Mouse (Mus musculus): Measurements from ENCODE around the gene Fgfr2.

The Fgfr2 gene

DNA sequence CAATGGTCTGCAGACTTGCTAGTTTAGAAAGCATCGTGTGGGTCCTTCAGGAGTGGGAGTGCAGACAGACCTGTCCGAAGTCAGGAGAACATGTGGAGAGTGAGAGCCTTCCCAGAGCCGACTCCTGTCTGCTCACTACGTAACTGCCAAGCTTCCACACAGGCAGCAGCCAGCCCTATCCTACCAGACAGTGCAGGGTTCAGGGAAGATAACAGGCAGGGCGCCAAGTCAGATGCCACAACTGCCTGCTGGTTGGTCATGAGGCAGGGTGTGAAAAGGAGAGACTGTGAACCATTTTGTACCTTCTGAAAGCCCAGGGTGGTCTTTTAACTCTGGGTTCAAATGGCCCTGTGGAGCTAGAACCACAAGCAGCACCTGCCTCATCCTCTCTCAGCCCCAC, 553.1 kb downstream of the Fgfr2 start:
- no peak for TF ChIP-seq GATA4 (IDR thresholded peaks at IDR 0.05; ENCODE audit: insufficient replicate concordance, low read length)

DNA sequence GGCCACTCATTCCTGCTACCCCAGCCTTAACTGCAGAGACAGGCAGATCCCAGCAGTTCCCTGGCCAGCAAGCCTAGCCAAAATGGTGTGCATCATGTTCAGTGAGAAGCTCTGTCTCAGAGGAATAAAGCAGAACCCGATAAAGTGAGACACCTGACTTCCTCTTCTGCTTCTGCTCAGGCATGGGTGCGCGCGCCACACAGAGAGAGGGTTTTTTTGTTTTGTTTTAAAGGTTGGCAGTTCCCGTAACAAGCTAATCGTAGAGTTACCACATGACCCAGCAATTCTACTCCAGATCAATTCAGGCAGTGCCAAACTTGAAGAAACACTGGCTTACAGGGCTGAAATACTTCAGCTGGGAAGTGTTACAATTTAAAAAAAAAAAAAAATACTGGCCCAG, 554.3 kb downstream of the Fgfr2 start:
- TF ChIP-seq GATA4 (IDR thresholded peaks at IDR 0.05; ENCODE audit: insufficient replicate concordance, low read length): no peak

DNA sequence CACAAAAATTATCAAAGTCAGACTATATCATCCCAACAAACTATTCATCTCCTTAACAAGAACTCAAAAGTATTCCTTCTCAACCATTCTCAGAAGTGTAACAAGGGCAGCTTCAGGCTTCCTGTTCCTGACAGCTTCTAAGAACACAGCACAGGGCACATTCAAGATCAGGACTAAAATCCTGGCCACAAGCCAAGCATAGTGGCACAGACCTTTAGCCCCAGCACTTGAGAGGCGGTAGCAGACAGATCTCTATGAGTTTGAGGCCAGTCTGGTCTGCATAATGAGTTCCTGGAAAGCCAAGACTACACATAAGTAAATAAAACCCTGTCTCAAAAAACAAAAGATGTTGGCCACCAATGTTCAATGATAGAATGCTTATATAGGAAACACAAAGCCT, 557.3 kb downstream of the Fgfr2 start:
- TF ChIP-seq GATA4 (IDR thresholded peaks at IDR 0.05; ENCODE audit: insufficient replicate concordance, low read length): no peak

DNA sequence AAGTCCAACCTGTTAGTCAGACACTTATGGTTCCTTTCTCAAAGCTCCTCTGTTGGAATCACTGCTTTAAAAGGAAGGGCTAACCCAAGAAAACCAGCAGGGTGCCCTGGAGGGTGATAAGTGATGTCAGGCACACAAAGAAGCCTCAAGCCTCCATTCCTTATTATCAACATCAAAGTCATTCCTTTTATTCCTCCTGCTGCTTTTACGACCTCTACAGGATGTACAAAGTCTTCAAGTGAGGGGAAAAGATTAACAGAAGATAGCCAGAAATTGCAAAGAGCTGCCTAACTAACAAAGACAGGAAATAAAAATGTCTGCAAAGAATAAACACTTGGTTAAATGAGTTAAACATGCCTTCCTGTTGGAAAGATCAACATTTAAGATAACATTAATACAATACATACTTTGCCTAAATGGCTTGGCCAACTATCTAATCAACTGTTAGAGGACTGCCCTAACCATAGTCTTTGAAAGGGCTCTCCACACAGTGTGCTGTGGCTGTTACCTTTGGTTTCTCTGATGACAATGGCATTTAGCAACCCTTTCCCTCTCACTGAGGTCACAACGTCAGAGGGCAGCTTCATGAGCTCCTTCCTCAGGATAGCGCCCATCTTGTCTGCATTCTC, 563.9 kb downstream of the Fgfr2 start:
- no peak for TF ChIP-seq GATA4 (IDR thresholded peaks at IDR 0.05; ENCODE audit: insufficient replicate concordance, low read length)

DNA sequence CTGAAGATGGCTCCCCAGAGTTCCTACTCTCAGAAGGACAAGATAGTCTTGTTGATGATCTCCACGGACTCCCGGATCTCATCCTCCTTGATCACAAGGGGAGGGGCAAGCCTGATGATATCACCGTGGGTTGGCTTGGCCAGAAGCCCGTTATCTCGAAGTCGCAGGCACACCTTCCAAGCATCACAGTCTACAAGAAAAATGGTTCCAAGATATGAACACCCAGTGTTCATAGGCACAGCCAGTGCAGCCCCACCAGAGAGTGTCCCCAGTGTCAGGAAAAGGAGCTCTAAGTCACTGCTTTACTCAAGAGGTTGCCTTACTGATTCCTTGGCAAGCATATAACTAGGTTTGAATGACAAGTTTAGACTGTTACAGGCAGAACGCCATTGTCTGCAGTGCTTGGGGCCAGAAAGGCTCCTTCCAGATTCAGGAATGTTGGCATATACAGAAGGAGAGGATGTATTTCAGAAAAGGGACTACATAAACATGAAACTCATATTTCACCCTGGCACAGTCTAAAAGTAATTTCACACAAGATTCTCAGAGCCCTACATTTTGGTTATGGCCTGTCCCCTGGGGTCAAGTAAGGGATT, 564.9 kb downstream of the Fgfr2 start:
- TF ChIP-seq GATA4 (IDR thresholded peaks at IDR 0.05; ENCODE audit: insufficient replicate concordance, low read length): no peak

DNA sequence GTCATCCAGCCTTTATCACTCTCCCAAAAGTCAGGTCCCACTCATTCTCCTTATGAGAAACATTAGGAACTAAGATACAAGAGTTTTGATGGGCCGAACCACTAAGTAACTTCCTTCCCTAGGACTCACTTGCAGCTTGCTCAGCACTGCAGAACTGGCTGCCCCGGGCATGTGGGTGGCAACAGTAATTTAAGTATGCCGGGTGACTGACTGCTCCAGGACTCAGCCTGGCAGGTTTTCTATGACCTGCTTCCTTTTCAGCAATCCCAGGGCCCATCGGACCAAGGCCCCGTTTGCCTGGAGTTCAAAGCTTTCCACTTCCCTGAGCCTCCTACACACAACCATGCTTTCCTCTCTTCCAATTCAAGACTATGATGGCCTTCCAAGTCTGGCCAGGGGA, 566.6 kb downstream of the Fgfr2 start:
- no peak for TF ChIP-seq GATA4 (IDR thresholded peaks at IDR 0.05; ENCODE audit: insufficient replicate concordance, low read length)

DNA sequence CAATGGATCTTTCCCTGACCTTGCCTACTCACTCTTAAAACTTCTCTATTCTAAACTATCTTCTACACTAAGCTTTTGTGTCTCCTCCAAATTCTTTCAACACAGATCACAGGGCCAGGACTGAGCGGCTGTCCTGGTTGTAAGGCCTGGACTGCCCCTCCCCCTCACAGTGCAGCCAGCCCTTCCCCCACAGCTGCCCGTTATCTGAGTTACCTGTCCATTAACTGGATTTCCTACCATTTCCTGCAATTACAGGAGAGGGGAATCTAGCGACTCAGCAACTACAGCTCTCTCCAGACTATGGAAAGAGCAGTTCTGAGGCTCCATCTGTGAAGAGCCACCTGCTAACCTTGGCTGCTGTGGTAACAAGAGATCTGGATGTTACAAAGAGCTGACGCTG, 567.2 kb downstream of the Fgfr2 start:
- no peak for TF ChIP-seq GATA4 (IDR thresholded peaks at IDR 0.05; ENCODE audit: insufficient replicate concordance, low read length)

DNA sequence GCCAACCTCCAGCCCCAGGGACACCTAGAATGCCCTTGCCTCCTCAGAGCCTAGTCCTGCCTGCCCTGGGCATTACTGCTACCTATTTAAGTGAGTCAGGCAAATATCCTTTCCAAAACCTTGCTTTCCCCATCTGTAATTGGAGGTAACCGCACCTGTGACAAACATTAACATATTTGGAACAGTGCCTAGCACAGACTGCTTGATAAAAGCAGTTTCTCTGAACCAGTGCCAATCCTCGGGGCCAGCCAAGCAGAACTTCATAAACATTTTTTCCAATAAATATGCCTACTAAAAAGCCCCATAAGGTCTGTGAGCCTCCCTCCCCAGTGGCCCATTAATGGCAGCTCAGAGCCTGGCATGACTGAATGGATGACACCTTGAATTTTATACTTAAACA, 569.1 kb downstream of the Fgfr2 start:
- no peak for TF ChIP-seq GATA4 (IDR thresholded peaks at IDR 0.05; ENCODE audit: insufficient replicate concordance, low read length)

DNA sequence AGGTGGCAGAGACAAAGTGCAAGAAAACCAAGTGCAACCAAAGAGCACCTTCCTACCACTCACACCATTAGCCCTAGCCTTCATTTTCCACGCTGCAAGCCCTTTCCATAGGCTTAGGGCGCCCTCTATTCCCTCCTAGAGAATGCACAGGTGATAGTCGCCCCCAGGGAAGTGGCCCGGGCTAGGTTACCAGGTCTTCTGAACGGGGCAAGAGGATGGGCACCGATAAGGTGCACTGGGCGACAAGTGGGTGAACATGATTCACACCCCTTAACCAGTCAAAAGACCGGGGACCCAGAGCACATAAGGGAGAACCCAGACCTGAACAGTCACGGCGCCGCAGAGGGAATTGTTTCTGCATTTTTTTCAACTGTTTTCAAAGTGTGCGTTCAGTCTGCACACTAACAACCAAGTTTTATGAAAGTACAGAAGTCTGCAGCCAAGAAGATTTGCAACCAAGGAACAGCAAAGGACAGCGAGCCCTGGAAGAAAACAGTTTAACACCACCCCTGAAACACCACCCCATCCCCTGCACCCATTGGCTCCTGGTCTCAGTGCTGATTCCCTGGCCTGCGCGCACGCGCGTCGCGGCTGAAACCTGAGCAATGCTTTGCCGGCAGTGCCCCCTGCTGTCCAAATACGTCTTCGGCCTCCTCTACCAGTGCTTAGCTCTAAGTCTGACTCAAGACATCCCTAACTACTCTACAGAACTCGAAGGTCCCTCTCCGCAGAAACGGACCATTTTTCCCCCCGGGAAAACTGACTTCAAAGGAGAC, 571.6 kb downstream of the Fgfr2 start:
- peak; percentile 22; the same call in 1 of the 2 replicates for TF ChIP-seq GATA4 (IDR thresholded peaks at IDR 0.05; ENCODE audit: insufficient replicate concordance, low read length)

DNA sequence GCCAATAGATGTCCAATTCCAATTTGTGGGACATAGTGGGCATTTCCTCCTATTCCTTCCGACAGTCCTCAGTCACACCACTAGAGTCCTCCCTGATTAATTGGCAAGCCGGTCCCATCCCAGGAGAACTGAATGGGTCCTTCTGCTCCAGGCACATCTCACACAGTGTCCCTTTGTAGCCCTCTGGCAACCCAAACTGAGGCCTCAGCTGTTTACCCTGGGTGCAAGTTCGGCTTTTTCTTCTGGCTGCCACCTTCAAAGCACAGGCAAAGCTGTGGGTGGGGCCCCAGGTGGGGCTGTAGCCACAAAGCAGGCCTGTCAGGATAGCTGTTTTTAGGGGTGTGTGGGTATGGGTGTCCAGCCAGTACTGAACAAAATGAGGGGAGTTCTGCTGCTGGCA, 576.0 kb downstream of the Fgfr2 start:
- TF ChIP-seq GATA4 (IDR thresholded peaks at IDR 0.05; ENCODE audit: insufficient replicate concordance, low read length): no peak

DNA sequence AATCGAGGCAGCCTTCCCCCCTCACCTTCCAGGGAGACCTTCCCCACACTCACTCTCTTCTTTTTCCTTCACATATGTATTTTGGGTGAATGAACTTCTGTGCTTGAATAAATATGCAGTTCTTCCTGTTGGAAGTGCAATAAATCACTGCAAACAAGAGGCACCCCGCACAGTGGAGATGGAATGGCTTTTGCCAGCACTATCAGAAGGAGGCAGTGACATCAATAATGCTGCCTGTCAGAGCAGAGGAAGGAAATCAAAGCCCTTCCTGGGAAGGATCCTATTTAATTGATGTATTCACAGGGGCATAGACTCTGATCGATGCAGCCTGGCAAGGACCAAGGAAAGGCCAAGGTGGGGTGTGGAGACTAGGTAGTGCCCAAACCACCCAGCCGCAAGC, 580.7 kb downstream of the Fgfr2 start:
- TF ChIP-seq GATA4 (IDR thresholded peaks at IDR 0.05; ENCODE audit: insufficient replicate concordance, low read length): no peak

DNA sequence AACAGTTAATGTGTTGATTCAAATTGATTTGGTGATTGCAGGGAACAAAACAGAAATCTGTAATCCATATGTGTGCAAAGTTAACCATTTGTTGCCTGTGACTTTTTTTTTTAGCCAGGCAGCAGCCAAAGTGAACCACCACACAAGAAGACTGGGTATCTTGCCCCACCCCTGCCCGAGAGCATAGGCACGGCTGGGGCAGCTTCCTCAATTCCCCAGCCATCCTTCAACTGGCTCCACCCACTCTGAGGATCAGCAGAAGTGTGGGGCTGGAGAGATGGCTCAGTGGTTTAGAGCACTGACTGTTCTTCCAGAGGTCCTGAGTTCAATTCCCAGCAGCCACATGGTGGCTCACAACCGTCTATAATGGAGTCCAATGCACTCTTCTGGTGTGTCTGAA, 581.6 kb downstream of the Fgfr2 start:
- TF ChIP-seq GATA4 (IDR thresholded peaks at IDR 0.05; ENCODE audit: insufficient replicate concordance, low read length): no peak

DNA sequence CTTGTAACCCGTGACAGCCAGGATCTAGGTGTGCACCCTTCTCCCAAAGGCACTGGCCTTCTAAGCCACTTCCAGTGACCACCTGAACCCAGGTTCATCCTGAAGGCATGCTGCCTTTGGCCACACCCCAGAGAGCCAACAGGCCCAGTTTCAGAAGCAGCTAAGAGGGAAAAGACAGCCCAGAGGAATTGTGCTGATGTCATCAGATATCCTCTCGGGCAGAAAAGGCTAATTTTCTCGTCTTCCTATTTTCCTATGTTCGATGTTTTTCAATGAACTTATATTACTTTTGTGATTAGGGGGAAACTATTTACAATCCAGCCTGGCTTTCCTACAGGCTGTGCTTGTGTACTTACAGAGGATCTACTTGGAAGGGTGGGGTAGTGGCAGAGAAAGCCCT, 582.6 kb downstream of the Fgfr2 start:
- no peak for TF ChIP-seq GATA4 (IDR thresholded peaks at IDR 0.05; ENCODE audit: insufficient replicate concordance, low read length)

DNA sequence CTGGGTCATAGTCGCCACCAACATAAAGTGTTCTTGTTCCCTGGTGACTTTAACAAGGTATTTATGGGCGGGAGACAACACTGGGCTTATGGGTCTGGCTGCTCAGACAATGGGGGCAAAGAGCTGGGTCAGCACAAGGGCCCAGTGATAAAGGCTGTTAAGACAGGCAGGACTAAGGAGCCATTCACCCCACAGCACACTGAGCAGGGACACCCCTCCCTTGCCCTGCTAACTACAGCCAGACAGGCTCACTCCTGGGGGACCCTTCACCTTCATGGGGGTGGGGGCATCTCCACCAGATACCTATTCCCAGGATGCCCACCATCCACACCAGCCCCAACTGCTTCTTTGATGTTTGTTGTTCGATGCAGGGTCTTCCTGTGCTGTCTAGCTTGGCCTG, 593.9 kb downstream of the Fgfr2 start:
- no peak for TF ChIP-seq GATA4 (IDR thresholded peaks at IDR 0.05; ENCODE audit: insufficient replicate concordance, low read length)

DNA sequence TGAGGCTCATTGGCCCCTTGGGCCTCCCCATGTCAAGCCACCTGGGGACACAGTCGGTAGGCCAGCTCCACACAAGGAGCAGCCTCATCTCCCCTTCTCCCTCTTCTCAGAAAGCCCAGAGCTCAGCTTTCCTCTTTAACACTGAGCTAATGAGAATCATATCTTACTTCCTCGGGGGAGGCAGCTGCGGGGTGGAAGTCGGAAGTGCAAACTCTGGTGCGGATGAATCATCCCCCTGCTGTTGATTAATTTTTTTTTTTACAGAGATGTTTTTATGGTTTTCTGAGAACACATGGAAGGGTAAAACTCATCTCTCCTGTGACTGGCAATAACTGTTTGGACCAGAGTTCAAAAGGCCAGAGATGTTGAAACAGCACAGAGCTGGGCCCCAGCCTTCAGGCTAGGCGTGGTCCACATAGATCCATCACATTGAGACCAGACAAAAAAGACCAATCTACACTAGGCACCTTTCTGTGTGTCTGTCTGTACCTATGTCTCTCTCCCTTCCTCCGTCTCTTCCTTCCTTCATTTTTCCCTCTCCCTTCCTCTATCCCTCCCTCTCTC, 609.6 kb downstream of the Fgfr2 start:
- peak; percentile 41; the same call in 1 of the 2 replicates for TF ChIP-seq GATA4 (IDR thresholded peaks at IDR 0.05; ENCODE audit: insufficient replicate concordance, low read length)

DNA sequence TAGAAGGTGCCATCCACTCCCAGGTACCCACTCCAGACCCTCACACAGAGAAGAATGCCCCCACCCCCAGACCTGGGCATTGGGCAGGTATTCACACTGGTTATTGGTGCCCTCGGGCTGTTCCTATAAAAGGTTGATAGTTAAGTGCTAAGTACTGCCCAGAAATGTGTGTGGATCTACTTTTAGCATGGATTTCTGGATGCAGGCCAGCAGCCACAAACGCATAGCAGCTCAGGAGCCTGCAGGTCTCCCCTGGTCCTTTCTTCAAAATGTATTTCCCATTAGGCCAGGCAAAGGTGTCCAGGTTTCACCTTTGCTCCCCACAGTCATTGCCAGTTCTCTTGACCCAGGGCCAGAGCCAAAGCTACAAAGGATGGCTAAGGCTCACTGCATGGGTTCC, 614.0 kb downstream of the Fgfr2 start:
- no peak for TF ChIP-seq GATA4 (IDR thresholded peaks at IDR 0.05; ENCODE audit: insufficient replicate concordance, low read length)
